Mouse (Mus musculus) cerebellum, adult 2 months (tissue): ENCODE measurements around the gene Polr1a. TPM values are rescaled to one million over a fixed set of nuclear protein-coding genes. Genes with fewer than 3 reads are reported as not detected.

Experiments
- DNase-seq, 2 experiments: peaks; one replicate each; pipeline ENCODE4 v3.0.0; 2021
- H3K27ac ChIP-seq: fragments of 200-500 bp; 2 replicates; pipeline ENCODE4 v1.5.1; 2012; ENCODE audit warnings: low read length, control low read depth, inconsistent platforms; ENCODE audit not compliant: insufficient read depth
- H3K27me3 ChIP-seq: fragments of 200-500 bp; 2 replicates; pipeline ENCODE4 v1.6.1; 2012; ENCODE audit warnings: inconsistent platforms, mild to moderate bottlenecking, low read length, moderate library complexity; ENCODE audit not compliant: control insufficient read depth, insufficient read depth
- H3K4me1 ChIP-seq: fragments of 200-500 bp; 2 replicates; pipeline ENCODE4 v1.6.1; 2011; ENCODE audit warnings: low read length; ENCODE audit not compliant: control insufficient read depth, insufficient read depth
- H3K4me3 ChIP-seq: fragments of 200-500 bp; replicated peaks from 2 replicates; pipeline ENCODE3; 2011; ENCODE audit warnings: mild to moderate bottlenecking, low read depth, low read length, control low read depth; ENCODE audit not compliant: insufficient read depth
- CTCF ChIP-seq: fragments of 200-500 bp; IDR thresholded peaks from 2 replicates; pipeline ENCODE4 v1.5.1; 2011; ENCODE audit warnings: low read depth, mild to moderate bottlenecking, control low read depth, low read length, moderate library complexity, borderline replicate concordance; ENCODE audit not compliant: insufficient read depth
- POLR2A ChIP-seq: fragments of 200-500 bp; IDR thresholded peaks from 2 replicates; pipeline ENCODE4 v1.6.1; 2011; ENCODE audit warnings: low read length, control low read depth, borderline replicate concordance; ENCODE audit not compliant: insufficient read depth
- WGBS: fragments of 180-500 bp; shearing (Covaris S2); methylation state at CpG from one replicate; pipeline ENCODE4 v1.1.7; 2018; 5-methylcytosine and 5-hydroxymethylcytosine counted together
- polyA plus RNA-seq: library from polyadenylated mRNA; depleted of rRNA; stranded (reverse); fragments of >200 nt; gene quantifications from 2 replicates; pipeline ENCODE4 v1.2.3, GENCODE M21; 2012

The Polr1a gene
- polyA plus RNA-seq, 1 experiment, result 19.6 TPM

DNA sequence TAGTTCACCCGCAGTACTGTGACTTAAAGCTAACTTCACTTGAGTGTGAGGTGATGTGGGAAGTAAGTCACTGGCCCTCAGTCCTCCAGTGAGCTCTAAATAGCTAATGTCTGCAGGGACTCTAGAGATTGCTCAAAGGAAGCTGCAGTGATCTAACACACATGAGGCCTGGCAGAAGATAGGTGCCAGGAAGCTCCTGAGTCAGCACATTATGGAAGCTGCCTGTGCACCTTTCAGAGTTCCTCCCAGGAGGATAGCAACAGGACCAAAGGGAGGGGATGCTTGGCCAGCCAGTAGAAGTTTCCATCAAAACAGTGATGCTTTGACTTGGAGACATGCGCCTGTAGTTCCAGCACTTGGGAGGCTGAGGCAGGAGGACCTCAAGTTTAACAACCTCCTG, 71.7 kb downstream of the Polr1a start:
- Histone ChIP-seq H3K27ac (0 out of 2 replicates have a peak overlapping the region, but pooled peaks have one; percentile 5), H3K4me1 (no peaks in the 10 kb centered on the region), H3K27me3 (no peaks in the 10 kb centered on the region), H3K4me3 (no peak overlapping the region)
- no peak for DNase-seq
- 96% methylated on average over 2 of the region's 2 CpGs for WGBS
- no peak for TF ChIP-seq POLR2A
- TF ChIP-seq CTCF, result no peak

DNA sequence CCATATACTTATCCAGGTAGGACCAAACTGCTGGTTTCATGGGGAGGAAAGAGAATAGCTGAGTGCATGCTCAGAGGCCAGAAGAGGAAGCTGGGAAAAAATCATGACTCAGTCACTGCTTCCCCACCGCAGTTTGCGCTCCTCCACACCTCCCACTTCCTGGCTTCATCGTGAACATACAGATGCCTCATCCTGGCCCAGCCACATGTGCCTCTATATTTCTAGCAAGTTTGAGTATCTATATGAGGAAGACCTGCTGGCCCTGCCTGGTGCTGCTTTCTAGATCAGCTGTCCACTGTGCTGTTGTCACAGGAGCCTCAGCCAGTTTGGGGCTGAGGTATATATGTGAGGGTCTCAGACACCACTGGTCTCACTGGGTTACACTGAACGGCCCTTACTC, 72.6 kb downstream of the Polr1a start:
- DNase-seq, result no peak
- no peak overlapping the region for H3K27ac ChIP-seq
- no peak for TF ChIP-seq CTCF
- TF ChIP-seq POLR2A, result no peak
- no peaks in the 10 kb centered on the region for H3K27me3 ChIP-seq
- no peaks in the 10 kb centered on the region for H3K4me1 ChIP-seq
- WGBS, result 91% methylated on average over 4 of the region's 4 CpGs
- H3K4me3 ChIP-seq, result no peak overlapping the region

- WGBS, result 94% methylated on average over 4 of the region's 4 CpGs
- no peak for DNase-seq
- no peak overlapping the region for H3K4me3 ChIP-seq
- peaks cover 23% of the 10 kb centered on the region for H3K4me1 ChIP-seq
- TF ChIP-seq POLR2A (no peak), CTCF (no peak)
- no peak overlapping the region for H3K27ac ChIP-seq
- no peaks in the 10 kb centered on the region for H3K27me3 ChIP-seq
Measured at GRCm38 (mm10) chr6:71985984-71986383, 77.1 kb downstream of the Polr1a start.

GRCm38 (mm10) chr6:71987546-71988248, 78.8 kb downstream of the Polr1a start:
- TF ChIP-seq POLR2A, result no peak
- no peak for TF ChIP-seq CTCF
- Histone ChIP-seq H3K27ac (peak overlapping the region; percentile 48), H3K4me3 (no peak overlapping the region), H3K27me3 (no peaks in the 10 kb centered on the region), H3K4me1 (peaks cover 40% of the 10 kb centered on the region)
- no peak for DNase-seq
- 76% methylated on average over 7 of the region's 7 CpGs for WGBS

GRCm38 (mm10) chr6:71989647-71990351, 80.9 kb downstream of the Polr1a start:
- WGBS, result 4% methylated on average over 8 of the region's 8 CpGs
- Histone ChIP-seq H3K4me3 (peak overlapping the region; percentile 7), H3K4me1 (peaks cover 50% of the 10 kb centered on the region), H3K27ac (peak overlapping the region; percentile 98), H3K27me3 (no peaks in the 10 kb centered on the region)
- TF ChIP-seq POLR2A (no peak), CTCF (0 out of 2 replicates have a peak, but pooled peaks have one; percentile 17)
- DNase-seq, result peak in 1 of 2 experiments; percentile 94

DNA sequence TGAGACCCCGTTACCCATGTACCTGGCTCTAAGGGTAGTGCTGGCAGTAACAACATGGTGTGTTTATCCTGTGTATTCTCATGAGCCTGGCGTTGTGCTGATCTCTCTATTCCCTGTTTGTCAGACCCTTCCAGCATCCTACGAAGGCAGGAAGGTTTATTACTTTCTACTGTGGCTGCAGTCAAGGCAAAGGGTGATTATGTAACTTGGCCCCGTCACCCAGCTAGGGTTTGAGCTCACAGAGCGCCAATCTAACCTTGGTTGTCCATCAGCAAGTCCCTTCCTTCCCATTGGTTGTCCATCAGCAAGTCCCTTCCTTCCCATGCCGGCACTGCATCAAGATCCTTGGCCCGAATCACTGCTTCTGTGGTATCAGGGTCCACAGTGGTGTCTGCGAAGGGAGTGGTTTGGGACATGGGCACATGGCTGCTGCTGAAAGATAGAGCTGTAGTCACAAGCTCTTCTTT, 81.6 kb downstream of the Polr1a start:
- Histone ChIP-seq H3K27me3 (no peaks in the 10 kb centered on the region), H3K27ac (peak overlapping the region; percentile 98), H3K4me3 (no peak overlapping the region), H3K4me1 (peaks cover 50% of the 10 kb centered on the region)
- peak; percentile 90 to 91 for DNase-seq
- 7% methylated on average over 8 of the region's 8 CpGs for WGBS
- TF ChIP-seq CTCF (no peak), POLR2A (peak; percentile 48; the same call in 1 of the 2 replicates)

DNA sequence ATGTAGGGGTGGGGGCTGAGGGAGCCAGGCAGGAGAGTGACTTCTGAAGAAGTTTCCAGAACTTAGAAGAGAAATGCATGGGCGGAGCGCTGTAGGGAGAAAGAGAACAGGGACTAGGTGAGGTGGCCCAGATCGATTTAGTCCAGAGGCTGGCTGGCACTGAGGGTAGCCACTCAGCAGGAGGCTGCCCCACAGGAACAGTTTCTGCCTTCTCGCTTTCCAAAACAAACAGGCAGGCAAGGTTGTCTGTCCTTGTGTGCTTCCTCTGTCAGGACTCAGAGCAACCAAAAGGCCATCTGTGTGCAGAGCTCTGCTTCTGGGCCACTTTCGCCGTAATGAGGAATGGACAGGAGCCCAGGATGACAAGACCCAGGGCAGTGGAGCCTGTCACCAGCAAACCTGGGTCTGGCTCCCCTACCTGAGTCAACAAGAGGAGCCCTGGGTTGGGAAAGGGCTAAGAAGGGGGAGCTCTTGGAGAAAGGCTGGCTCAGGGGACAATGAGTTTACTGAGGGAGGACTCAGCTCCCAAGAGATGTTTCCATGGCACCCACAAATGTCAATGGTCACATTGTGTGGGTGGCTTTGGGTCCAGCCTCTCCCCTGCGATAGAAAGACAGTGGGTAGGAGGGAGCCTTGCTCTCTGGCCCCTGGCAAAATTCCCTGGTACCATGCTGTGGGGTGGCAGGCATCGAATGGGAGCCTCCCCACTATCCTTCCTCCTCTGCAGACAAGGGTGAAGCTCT, 82.5 kb downstream of the Polr1a start:
- peak; percentile 80 to 82 for DNase-seq
- no peak overlapping the region for H3K4me3 ChIP-seq
- TF ChIP-seq POLR2A (no peak), CTCF (no peak)
- H3K27ac ChIP-seq, result peak overlapping the region; percentile 98
- 10% methylated on average over 8 of the region's 8 CpGs for WGBS
- H3K27me3 ChIP-seq, result no peaks in the 10 kb centered on the region
- peaks cover 50% of the 10 kb centered on the region for H3K4me1 ChIP-seq
